Mouse (Mus musculus): ENCODE results near the gene Mlh1. TPM values are rescaled to one million over a fixed set of nuclear protein-coding genes. Genes with fewer than 3 reads are reported as not detected.
A peak's percentile ranks its signal among the peaks of the same experiment; 100 is the strongest.

Gene Mlh1
- polyA plus RNA-seq, 1 experiment from 2014 or later = 33.6 TPM

- no peak overlapping the region for H3K27ac ChIP-seq (replicated peaks; ENCODE audit: low read depth, low read length)
- 88% methylated on average over 3 of the region's 3 CpGs for WGBS
- H3K27me3 ChIP-seq (replicated peaks; ENCODE audit: control insufficient read depth, insufficient read depth, low read length) = no peaks in the 10 kb centered on the region
- DNase-seq (ENCODE audit: low spot score) (no peak), ATAC-seq (ENCODE audit: low read depth) (no peak)
- H3K4me1 ChIP-seq (ENCODE audit: control insufficient read depth, insufficient read depth, low read length) = no peaks in the 10 kb centered on the region
- H3K9ac ChIP-seq (ENCODE audit: low read depth, low read length) = no peak overlapping the region
- H3K4me2 ChIP-seq (ENCODE audit: low read depth, low read length) = no peak overlapping the region
- no peaks in the 10 kb centered on the region for H3K9me3 ChIP-seq (ENCODE audit: control insufficient read depth, low read length)
- H3K36me3 ChIP-seq (ENCODE audit: control insufficient read depth, insufficient read depth, low read length) = peaks cover 51% of the 10 kb centered on the region
- no peak overlapping the region for H3K4me3 ChIP-seq (ENCODE audit: low read depth, low read length)
These were observed 23.8 kb downstream of the Mlh1 start for GRCm38 (mm10) chr9:111247682-111248246.

- ATAC-seq (ENCODE audit: low read depth) (no peak), DNase-seq (ENCODE audit: low spot score) (no peak)
- Histone ChIP-seq H3K27me3 (replicated peaks; ENCODE audit: control insufficient read depth, insufficient read depth, low read length) (no peaks in the 10 kb centered on the region), H3K4me2 (ENCODE audit: low read depth, low read length) (no peak overlapping the region), H3K9ac (ENCODE audit: low read depth, low read length) (no peak overlapping the region), H3K9me3 (ENCODE audit: control insufficient read depth, low read length) (no peaks in the 10 kb centered on the region), H3K27ac (replicated peaks; ENCODE audit: low read depth, low read length) (no peak overlapping the region), H3K4me1 (ENCODE audit: control insufficient read depth, insufficient read depth, low read length) (no peaks in the 10 kb centered on the region), H3K36me3 (ENCODE audit: control insufficient read depth, insufficient read depth, low read length) (peaks cover 48% of the 10 kb centered on the region), H3K4me3 (ENCODE audit: low read depth, low read length) (no peak overlapping the region)
- 79% methylated on average over 6 of the region's 6 CpGs for WGBS
These were observed 26.0 kb downstream of the Mlh1 start for GRCm38 (mm10) chr9:111245546-111245945.

DNA sequence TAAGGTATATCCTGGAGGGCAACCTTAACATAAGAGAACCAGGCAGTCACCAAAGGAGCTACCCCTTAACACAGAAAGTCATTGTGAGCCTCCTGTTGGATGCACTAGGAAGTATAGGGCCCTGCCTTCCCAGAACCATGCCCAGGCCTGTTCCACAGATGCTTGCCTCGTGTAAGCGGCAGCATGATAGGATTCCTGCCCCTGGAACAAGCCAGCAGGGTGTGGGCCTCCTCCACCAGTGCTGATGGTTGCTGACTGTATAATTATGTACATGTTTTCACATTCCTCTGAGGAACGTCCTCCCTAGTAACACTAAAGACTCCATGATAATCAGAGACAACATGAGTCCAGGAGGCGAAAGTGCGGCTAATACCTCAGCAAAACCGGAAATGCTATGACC, 28.2 kb downstream of the Mlh1 start:
- Histone ChIP-seq H3K9me3 (ENCODE audit: control insufficient read depth, low read length) (no peaks in the 10 kb centered on the region), H3K27ac (replicated peaks; ENCODE audit: low read depth, low read length) (no peak overlapping the region), H3K4me1 (ENCODE audit: control insufficient read depth, insufficient read depth, low read length) (no peaks in the 10 kb centered on the region), H3K9ac (ENCODE audit: low read depth, low read length) (no peak overlapping the region), H3K4me2 (ENCODE audit: low read depth, low read length) (no peak overlapping the region), H3K4me3 (ENCODE audit: low read depth, low read length) (no peak overlapping the region), H3K36me3 (ENCODE audit: control insufficient read depth, insufficient read depth, low read length) (peaks cover 54% of the 10 kb centered on the region), H3K27me3 (replicated peaks; ENCODE audit: control insufficient read depth, insufficient read depth, low read length) (no peaks in the 10 kb centered on the region)
- ATAC-seq (ENCODE audit: low read depth) (peak; percentile 85), DNase-seq (ENCODE audit: low spot score) (peak; percentile 74)
- 69% methylated on average over 6 of the region's 6 CpGs for WGBS

GRCm38 (mm10) chr9:111239821-111240220, 31.8 kb downstream of the Mlh1 start:
- Histone ChIP-seq H3K4me3 (ENCODE audit: low read depth, low read length) (no peak overlapping the region), H3K4me1 (ENCODE audit: control insufficient read depth, insufficient read depth, low read length) (no peaks in the 10 kb centered on the region), H3K9ac (ENCODE audit: low read depth, low read length) (no peak overlapping the region), H3K27ac (replicated peaks; ENCODE audit: low read depth, low read length) (no peak overlapping the region), H3K36me3 (ENCODE audit: control insufficient read depth, insufficient read depth, low read length) (peaks cover 69% of the 10 kb centered on the region), H3K9me3 (ENCODE audit: control insufficient read depth, low read length) (no peaks in the 10 kb centered on the region), H3K4me2 (ENCODE audit: low read depth, low read length) (no peak overlapping the region), H3K27me3 (replicated peaks; ENCODE audit: control insufficient read depth, insufficient read depth, low read length) (no peaks in the 10 kb centered on the region)
- DNase-seq (ENCODE audit: low spot score) (no peak), ATAC-seq (ENCODE audit: low read depth) (no peak)
- 92% methylated on average over 4 of the region's 4 CpGs for WGBS

DNA sequence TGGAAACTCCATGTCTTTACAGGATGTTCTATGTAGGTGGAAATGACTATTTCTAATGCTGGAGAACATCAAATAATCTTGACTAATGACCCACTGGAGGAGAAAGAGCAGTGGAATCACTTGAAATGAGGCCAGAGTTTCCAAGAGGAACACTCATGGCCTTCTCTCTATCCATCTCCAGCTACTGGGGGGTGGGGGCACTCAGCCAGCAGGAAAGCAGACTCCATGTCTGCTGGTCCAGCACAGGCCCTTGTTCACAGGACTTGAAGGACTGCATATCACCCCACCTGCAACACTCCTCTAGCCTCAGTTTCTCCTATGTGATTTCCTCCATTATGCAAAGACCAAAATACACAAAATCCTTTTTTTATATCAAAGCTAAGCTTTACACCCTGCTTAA, 33.9 kb downstream of the Mlh1 start:
- H3K4me3 ChIP-seq (ENCODE audit: low read depth, low read length) = no peak overlapping the region
- no peaks in the 10 kb centered on the region for H3K9me3 ChIP-seq (ENCODE audit: control insufficient read depth, low read length)
- no peaks in the 10 kb centered on the region for H3K4me1 ChIP-seq (ENCODE audit: control insufficient read depth, insufficient read depth, low read length)
- DNase-seq (ENCODE audit: low spot score) = no peak
- H3K27ac ChIP-seq (replicated peaks; ENCODE audit: low read depth, low read length) = no peak overlapping the region
- H3K4me2 ChIP-seq (ENCODE audit: low read depth, low read length) = no peak overlapping the region
- no peak overlapping the region for H3K9ac ChIP-seq (ENCODE audit: low read depth, low read length)
- H3K36me3 ChIP-seq (ENCODE audit: control insufficient read depth, insufficient read depth, low read length) = peaks cover 86% of the 10 kb centered on the region
- ATAC-seq (ENCODE audit: low read depth) = no peak
- H3K27me3 ChIP-seq (replicated peaks; ENCODE audit: control insufficient read depth, insufficient read depth, low read length) = no peaks in the 10 kb centered on the region

DNA sequence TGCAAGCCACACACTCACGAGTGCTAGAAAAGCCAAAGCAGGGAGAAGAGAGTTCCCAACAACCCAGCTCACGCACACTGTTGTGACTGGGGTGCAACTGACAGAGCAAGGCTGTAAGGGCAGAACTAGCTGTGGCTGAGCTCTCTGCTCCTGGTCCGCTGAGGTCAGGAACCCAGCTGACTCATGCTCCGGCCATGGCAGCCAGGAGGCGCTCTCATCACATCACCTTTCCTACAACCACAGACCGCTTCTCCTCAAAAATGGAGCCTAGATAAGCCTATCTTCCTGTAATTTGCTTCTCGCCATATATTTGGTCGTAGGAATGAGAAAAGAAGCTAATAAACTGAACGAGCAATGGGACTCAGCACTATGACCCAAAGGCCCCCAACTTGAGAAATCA, 36.9 kb downstream of the Mlh1 start:
- no peaks in the 10 kb centered on the region for H3K27me3 ChIP-seq (replicated peaks; ENCODE audit: control insufficient read depth, insufficient read depth, low read length)
- no peaks in the 10 kb centered on the region for H3K9me3 ChIP-seq (ENCODE audit: control insufficient read depth, low read length)
- 88% methylated on average over 9 of the region's 9 CpGs for WGBS
- no peaks in the 10 kb centered on the region for H3K4me1 ChIP-seq (ENCODE audit: control insufficient read depth, insufficient read depth, low read length)
- ATAC-seq (ENCODE audit: low read depth) (no peak), DNase-seq (ENCODE audit: low spot score) (no peak)
- H3K9ac ChIP-seq (ENCODE audit: low read depth, low read length) = no peak overlapping the region
- no peak overlapping the region for H3K4me3 ChIP-seq (ENCODE audit: low read depth, low read length)
- no peak overlapping the region for H3K4me2 ChIP-seq (ENCODE audit: low read depth, low read length)
- H3K27ac ChIP-seq (replicated peaks; ENCODE audit: low read depth, low read length) = no peak overlapping the region
- peaks cover 86% of the 10 kb centered on the region for H3K36me3 ChIP-seq (ENCODE audit: control insufficient read depth, insufficient read depth, low read length)

DNA sequence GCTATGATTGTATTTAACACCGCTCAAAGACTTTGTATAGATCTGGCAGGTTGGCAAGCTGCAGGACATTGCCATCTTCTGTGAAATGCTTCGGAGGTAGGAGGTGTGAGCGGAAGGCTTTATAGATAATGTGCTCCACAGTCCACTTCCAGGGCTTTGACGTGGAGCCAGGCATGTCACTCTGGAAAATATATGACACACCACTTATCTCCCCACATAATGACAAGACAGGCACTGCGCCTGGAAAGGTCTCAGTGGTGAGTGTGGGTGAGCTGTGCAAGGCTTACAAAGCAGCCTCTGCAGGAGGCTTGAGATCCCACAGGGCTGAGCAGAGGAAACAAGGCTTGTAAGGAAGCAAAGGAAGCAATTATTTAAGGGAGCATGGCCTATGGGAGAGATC, 43.1 kb downstream of the Mlh1 start:
- no peak overlapping the region for H3K27ac ChIP-seq (replicated peaks; ENCODE audit: low read depth, low read length)
- no peak overlapping the region for H3K4me2 ChIP-seq (ENCODE audit: low read depth, low read length)
- ATAC-seq (ENCODE audit: low read depth) (no peak), DNase-seq (ENCODE audit: low spot score) (no peak)
- no peaks in the 10 kb centered on the region for H3K27me3 ChIP-seq (replicated peaks; ENCODE audit: control insufficient read depth, insufficient read depth, low read length)
- no peaks in the 10 kb centered on the region for H3K9me3 ChIP-seq (ENCODE audit: control insufficient read depth, low read length)
- peaks cover 90% of the 10 kb centered on the region for H3K36me3 ChIP-seq (ENCODE audit: control insufficient read depth, insufficient read depth, low read length)
- 88% methylated on average over 5 of the region's 5 CpGs for WGBS
- H3K4me1 ChIP-seq (ENCODE audit: control insufficient read depth, insufficient read depth, low read length) = no peaks in the 10 kb centered on the region
- H3K4me3 ChIP-seq (ENCODE audit: low read depth, low read length) = no peak overlapping the region
- H3K9ac ChIP-seq (ENCODE audit: low read depth, low read length) = no peak overlapping the region

GRCm38 (mm10) chr9:111223406-111223805, 48.2 kb downstream of the Mlh1 start:
- Histone ChIP-seq H3K36me3 (ENCODE audit: control insufficient read depth, insufficient read depth, low read length) (peaks cover 86% of the 10 kb centered on the region), H3K27me3 (replicated peaks; ENCODE audit: control insufficient read depth, insufficient read depth, low read length) (no peaks in the 10 kb centered on the region), H3K9ac (ENCODE audit: low read depth, low read length) (no peak overlapping the region), H3K4me2 (ENCODE audit: low read depth, low read length) (no peak overlapping the region), H3K27ac (replicated peaks; ENCODE audit: low read depth, low read length) (no peak overlapping the region; the same call in 1 of the 2 replicates), H3K9me3 (ENCODE audit: control insufficient read depth, low read length) (no peaks in the 10 kb centered on the region), H3K4me1 (ENCODE audit: control insufficient read depth, insufficient read depth, low read length) (no peaks in the 10 kb centered on the region), H3K4me3 (ENCODE audit: low read depth, low read length) (no peak overlapping the region)
- no peak for ATAC-seq (ENCODE audit: low read depth)
- DNase-seq (ENCODE audit: low spot score) = peak; percentile 35
- WGBS = 39% methylated on average over 5 of the region's 5 CpGs

DNA sequence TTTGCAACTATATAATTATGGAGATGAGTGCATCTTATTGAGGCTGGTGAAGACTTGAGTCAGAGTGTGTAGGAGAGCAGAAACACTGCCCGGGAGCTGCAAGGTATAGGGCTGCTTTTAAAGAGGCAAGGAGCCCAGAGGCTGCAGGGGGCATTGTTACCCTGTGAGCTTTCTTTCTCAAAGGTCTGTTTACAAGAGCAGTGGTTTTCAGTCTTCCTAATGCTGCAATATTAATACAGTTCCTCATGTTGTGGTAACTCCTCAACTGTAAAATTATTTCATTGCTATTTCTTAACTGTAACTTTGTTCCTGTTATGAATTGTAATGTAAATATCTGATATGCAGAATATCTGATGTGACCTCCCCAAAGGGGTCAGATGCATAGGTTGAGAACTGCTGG, 50.0 kb downstream of the Mlh1 start:
- 71% methylated on average over 1 of the region's 1 CpGs for WGBS
- H3K9ac ChIP-seq (ENCODE audit: low read depth, low read length) = no peak overlapping the region
- H3K4me3 ChIP-seq (ENCODE audit: low read depth, low read length) = no peak overlapping the region
- no peaks in the 10 kb centered on the region for H3K4me1 ChIP-seq (ENCODE audit: control insufficient read depth, insufficient read depth, low read length)
- H3K36me3 ChIP-seq (ENCODE audit: control insufficient read depth, insufficient read depth, low read length) = peaks cover 80% of the 10 kb centered on the region
- H3K27ac ChIP-seq (replicated peaks; ENCODE audit: low read depth, low read length) = no peak overlapping the region
- ATAC-seq (ENCODE audit: low read depth) (no peak), DNase-seq (ENCODE audit: low spot score) (no peak)
- H3K27me3 ChIP-seq (replicated peaks; ENCODE audit: control insufficient read depth, insufficient read depth, low read length) = no peaks in the 10 kb centered on the region
- no peaks in the 10 kb centered on the region for H3K9me3 ChIP-seq (ENCODE audit: control insufficient read depth, low read length)
- no peak overlapping the region for H3K4me2 ChIP-seq (ENCODE audit: low read depth, low read length)
